ENCODE assay signal across 8 mouse cellular contexts in the genomic region with DNA sequence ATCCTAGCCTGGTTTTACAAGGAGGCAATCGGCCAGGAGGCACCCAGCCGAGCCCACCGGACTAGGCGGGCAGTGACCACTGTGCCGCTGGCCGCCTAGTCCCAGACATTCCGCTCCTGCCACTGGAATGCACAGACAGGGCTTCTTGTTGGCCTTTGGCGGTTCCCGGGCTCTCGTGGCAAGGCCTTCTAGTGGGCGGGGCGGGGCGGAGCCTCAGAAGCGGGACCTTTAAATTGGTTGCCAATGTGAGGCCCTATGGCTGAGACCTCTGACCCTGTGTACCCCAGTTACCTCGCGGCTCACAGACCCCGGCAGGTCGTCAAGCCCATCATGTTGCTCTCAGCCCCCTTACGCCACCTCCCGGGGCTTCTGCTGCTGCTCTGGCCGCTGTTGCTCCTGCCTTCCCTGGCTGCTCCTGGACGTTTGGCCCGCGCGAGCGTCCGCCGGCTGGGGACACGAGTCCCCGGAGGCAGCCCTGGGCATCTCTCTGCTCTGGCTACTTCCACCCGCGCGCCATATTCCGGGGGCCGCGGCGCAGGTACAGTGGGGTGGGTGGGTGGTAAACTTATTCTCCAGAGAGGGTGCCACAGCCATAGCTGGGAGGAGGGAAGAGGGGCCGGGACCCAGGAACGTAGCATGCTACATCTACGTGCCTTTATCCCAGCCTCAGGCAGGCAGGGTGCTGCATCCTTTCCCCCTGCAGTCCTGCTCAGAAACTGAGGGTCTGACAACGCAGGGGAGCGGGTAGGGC. TPM values are rescaled to one million over a fixed set of nuclear protein-coding genes. Genes with fewer than 3 reads are reported as not detected.
DNase-seq lines count a peak whose midpoint lies in the region; ATAC-seq lines count a peak whose summit lies in the region.

A gene (plus strand): TSS at position 216 of the 751 bp plus-strand sequence.

- H3K27me3 ChIP-seq in hindbrain, embryonic 12.5 days = peaks cover 10% of the 10 kb centered on the region; the same call in 1 of the 2 replicates
- H3K27me3 ChIP-seq in limb, embryonic 11.5 days (ENCODE audit: control insufficient read depth, insufficient read depth, low read length) = no peaks in the 10 kb centered on the region

- H3K27ac ChIP-seq in hindbrain, embryonic 12.5 days = no peak within 1 kb of the TSS
- 0 out of 2 replicates have a peak within 1 kb of the TSS, but pooled peaks have one; percentile 14 for H3K27ac ChIP-seq in limb, embryonic 11.5 days (replicated peaks; ENCODE audit: low read depth, low read length)

- H3K4me1 ChIP-seq in hindbrain, embryonic 12.5 days = peaks cover 10% of the 10 kb centered on the region
- H3K4me1 ChIP-seq in limb, embryonic 11.5 days (ENCODE audit: control insufficient read depth, insufficient read depth, low read length) = 0 out of 2 replicates have a peak, but pooled peaks cover 2% of the 10 kb centered on the region

- no peaks in the 10 kb centered on the region for H3K36me3 ChIP-seq in hindbrain, embryonic 12.5 days
- H3K36me3 ChIP-seq in limb, embryonic 11.5 days (ENCODE audit: control insufficient read depth, insufficient read depth, low read length) = no peaks in the 10 kb centered on the region

- peak within 1 kb of the TSS; percentile 45 for H3K4me3 ChIP-seq in hindbrain, embryonic 12.5 days
- peak within 1 kb of the TSS; percentile 50 for H3K4me3 ChIP-seq in limb, embryonic 11.5 days (ENCODE audit: low read depth, low read length)

- peak within 1 kb of the TSS; percentile 59 for H3K9ac ChIP-seq in hindbrain, embryonic 12.5 days
- H3K9ac ChIP-seq in limb, embryonic 11.5 days (ENCODE audit: low read length) = peak within 1 kb of the TSS; percentile 66

- H3K9me3 ChIP-seq in hindbrain, embryonic 12.5 days (replicated peaks) = no peaks in the 10 kb centered on the region
- no peaks in the 10 kb centered on the region for H3K9me3 ChIP-seq in limb, embryonic 11.5 days (ENCODE audit: control insufficient read depth, low read length)

- peak within 1 kb of the TSS; percentile 98 for H3K4me2 ChIP-seq in hindbrain, embryonic 12.5 days (replicated peaks)
- peak within 1 kb of the TSS; percentile 99 for H3K4me2 ChIP-seq in limb, embryonic 11.5 days (ENCODE audit: low read depth, severe bottlenecking)

- whole genome bisulfite sequencing in hindbrain, embryonic 12.5 days = under 1% methylated on average over 42 of the region's 42 CpGs
- WGBS in limb, embryonic 11.5 days = under 1% methylated on average over 42 of the region's 42 CpGs

- DNase-seq in layer of hippocampus, adult 11-12 months (ENCODE audit: low spot score) = peak; percentile 39
- no peak for DNase-seq in layer of hippocampus, postnatal 14 days (ENCODE audit: low spot score in 2 of 2)
- DNase-seq in cerebellum, postnatal 14 days = peak; percentile 47 to 54
- peak; percentile 80 for DNase-seq in gastrocnemius, adult 18-20 months (ENCODE audit: low spot score)
- DNase-seq in limb, embryonic 11.5 days (ENCODE audit: low spot score) = peak; percentile 85
- DNase-seq in mesoderm, embryonic 11.5 days (ENCODE audit: low read depth, low spot score) = peak; percentile 77
- peak; percentile 13 for DNase-seq in spleen, adult 12 weeks (ENCODE audit: low spot score)

- ATAC-seq in hindbrain, embryonic 12.5 days (ENCODE audit: low FRiP score) = peak; percentile 69
- ATAC-seq in limb, embryonic 11.5 days (ENCODE audit: insufficient number of reproducible peaks, low FRiP score, low TSS enrichment, low read depth) = peak; percentile 60; the same call in 1 of the 2 replicates

RNA-seq across cellular contexts. Expression of the gene that starts here (rescaled TPM):
- total RNA-seq in layer of hippocampus, postnatal 14 days (2021) = not detected
- not detected for total RNA-seq in gastrocnemius, adult 18-20 months (2021)
- polyA plus RNA-seq in hindbrain, embryonic 12.5 days (2016; fragmentation: Nextera tagmentation; extraction: Ambion mirVana) = 1.6 and 5.9 TPM in 2 replicates
- 3.8 and 5.0 TPM in 2 replicates for polyA plus RNA-seq in limb, embryonic 11.5 days (2014; fragmentation: Nextera tagmentation; extraction: Ambion mirVana)

Comparison
In these comparisons a context has a peak if more than half of its experiments do, and no peak if none do; other contexts are left out.
1. DNase-seq: peak in layer of hippocampus, adult 11-12 months (single experiment), cerebellum, postnatal 14 days (2 of 2), limb, embryonic 11.5 days (single experiment), mesoderm, embryonic 11.5 days (single experiment) and spleen, adult 12 weeks (single experiment); none in layer of hippocampus, postnatal 14 days (0 of 2).
2. Peak in DNase-seq in gastrocnemius, adult 18-20 months; RNA of the gene not detected or under 1 TPM.